Mouse (Mus musculus): ENCODE measurements around the gene Galnt7.

DNA sequence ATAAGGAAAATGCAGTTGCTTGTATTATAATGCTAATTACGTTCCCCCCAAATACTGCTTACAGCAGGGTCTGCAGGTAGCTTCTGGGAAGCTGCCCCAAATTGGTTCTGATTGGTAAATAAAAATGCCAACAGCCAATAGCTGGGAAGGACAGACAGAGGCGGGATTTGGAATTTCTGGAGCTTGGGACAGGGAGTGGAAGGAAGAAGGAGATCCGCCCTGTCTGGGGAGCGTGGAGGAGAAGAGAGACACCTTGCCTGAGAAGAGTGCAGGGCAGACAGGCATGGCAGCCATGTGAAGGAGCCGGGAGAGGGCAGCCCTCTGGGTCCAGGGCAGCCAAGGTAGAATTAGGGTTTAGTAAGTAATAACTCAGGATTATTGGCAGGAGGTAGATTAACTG, 35.9 kb downstream of the Galnt7 start:
- no peak for TF ChIP-seq GABPA (IDR thresholded peaks at IDR 0.05; ENCODE audit: low read depth, low read length)
- TF ChIP-seq MAX (IDR thresholded peaks at IDR 0.05; ENCODE audit: low read length): no peak
- TF ChIP-seq MYC (IDR thresholded peaks at IDR 0.05; ENCODE audit: low read depth, low read length): no peak
- no peak for TF ChIP-seq CTCF (IDR thresholded peaks at IDR 0.05 in 2 of 3, conservative IDR thresholded peaks at IDR 0.05 in 1 of 3; ENCODE audit: control insufficient read depth in 1 of 3, insufficient read depth in 1 of 3, low read depth in 2 of 3, low read length in 3 of 3, poor library complexity in 1 of 3, severe bottlenecking in 1 of 3)
- TF ChIP-seq E2F4 (IDR thresholded peaks at IDR 0.05; ENCODE audit: borderline replicate concordance, low read depth, low read length): no peak
- TF ChIP-seq CHD2 (IDR thresholded peaks at IDR 0.05; ENCODE audit: low read length): no peak
- no peak for TF ChIP-seq ZMIZ1 (IDR thresholded peaks at IDR 0.05; ENCODE audit: low read depth, low read length)
- TF ChIP-seq TBP (IDR thresholded peaks at IDR 0.05; ENCODE audit: low read depth, low read length): no peak
- TF ChIP-seq POLR2A (IDR thresholded peaks at IDR 0.05; ENCODE audit: control insufficient read depth in 1 of 2, insufficient read depth in 1 of 2, low read depth in 1 of 2, low read length in 2 of 2, poor library complexity in 1 of 2): no peak
- TF ChIP-seq POLR2AphosphoS2 (IDR thresholded peaks at IDR 0.05; ENCODE audit: low read length): no peak
- TF ChIP-seq EP300 (IDR thresholded peaks at IDR 0.05; ENCODE audit: low read depth in 1 of 2, low read length in 2 of 2): no peak
- TF ChIP-seq USF2 (IDR thresholded peaks at IDR 0.05; ENCODE audit: borderline replicate concordance in 1 of 2, insufficient read depth in 1 of 2, low read depth in 1 of 2, low read length in 2 of 2): no peak
- TF ChIP-seq NRF1 (IDR thresholded peaks at IDR 0.05; ENCODE audit: insufficient read depth, low read depth, low read length, poor library complexity, severe bottlenecking): no peak
- TF ChIP-seq ZC3H11A (IDR thresholded peaks at IDR 0.05; ENCODE audit: low read depth, low read length): no peak

All from MEL (cell line).